ENCODE assay signal across 14 mouse cellular contexts in genomic region chr10:116872016-116872410, GRCm38 (mm10). TPM values are rescaled to one million over a fixed set of nuclear protein-coding genes. Genes with fewer than 3 reads are reported as not detected.
DNase-seq lines count a peak whose midpoint lies in the region; ATAC-seq and TF ChIP-seq lines count a peak whose summit lies in the region.
"Had no signal": no experiment of that assay in that cellular context is flagged by ENCODE, and none has a peak within 500 bp of the region (broad histone marks: within the 10 kb centered on the region; RNA-seq: fewer than 3 reads in every experiment).

No protein-coding gene starts in this region.

- H3K4me1 ChIP-seq in hindbrain, embryonic 13.5 days (replicated peaks) = 0 out of 2 replicates have a peak, but pooled peaks cover 8% of the 10 kb centered on the region
- no peaks in the 10 kb centered on the region for H3K4me1 ChIP-seq in hindbrain, embryonic 10.5 days (replicated peaks)
- H3K4me1 ChIP-seq in neural tube, embryonic 11.5 days (ENCODE audit: control insufficient read depth, insufficient read depth, low read length) = no peaks in the 10 kb centered on the region
- no peaks in the 10 kb centered on the region for H3K4me1 ChIP-seq in stomach, postnatal 0 days (replicated peaks; ENCODE audit: control insufficient read depth, insufficient read depth)
- H3K4me1 ChIP-seq: midbrain, embryonic 12.5 days had no signal

- H3K27ac ChIP-seq in hindbrain, embryonic 13.5 days = no peak overlapping the region
- no peak overlapping the region for H3K27ac ChIP-seq in hindbrain, embryonic 10.5 days
- no peak overlapping the region for H3K27ac ChIP-seq in neural tube, embryonic 11.5 days (ENCODE audit: low read depth, low read length)
- no peak overlapping the region for H3K27ac ChIP-seq in stomach, postnatal 0 days (replicated peaks)
- H3K27ac ChIP-seq: midbrain, embryonic 12.5 days had no signal

- H3K9ac ChIP-seq in hindbrain, embryonic 13.5 days = no peak overlapping the region
- no peak overlapping the region for H3K9ac ChIP-seq in neural tube, embryonic 11.5 days (ENCODE audit: low read length)
- no peak overlapping the region for H3K9ac ChIP-seq in stomach, postnatal 0 days (ENCODE audit: low read length)
- H3K9ac ChIP-seq: midbrain, embryonic 12.5 days had no signal

- H3K9me3 ChIP-seq in hindbrain, embryonic 13.5 days = no peaks in the 10 kb centered on the region
- no peaks in the 10 kb centered on the region for H3K9me3 ChIP-seq in hindbrain, embryonic 10.5 days
- no peaks in the 10 kb centered on the region for H3K9me3 ChIP-seq in neural tube, embryonic 11.5 days (ENCODE audit: control insufficient read depth, low read length)
- H3K9me3 ChIP-seq in stomach, postnatal 0 days (ENCODE audit: control insufficient read depth, low read length) = no peaks in the 10 kb centered on the region
- H3K9me3 ChIP-seq: midbrain, embryonic 12.5 days had no signal

- no peaks in the 10 kb centered on the region for H3K36me3 ChIP-seq in hindbrain, embryonic 13.5 days
- H3K36me3 ChIP-seq in hindbrain, embryonic 10.5 days = no peaks in the 10 kb centered on the region
- no peaks in the 10 kb centered on the region for H3K36me3 ChIP-seq in neural tube, embryonic 11.5 days (ENCODE audit: control insufficient read depth, insufficient read depth, low read length)
- H3K36me3 ChIP-seq in stomach, postnatal 0 days (ENCODE audit: control insufficient read depth, insufficient read depth, low read length) = no peaks in the 10 kb centered on the region
- H3K36me3 ChIP-seq: midbrain, embryonic 12.5 days had no signal

- 62% methylated on average over 14 of the region's 14 CpGs for WGBS in hindbrain, embryonic 13.5 days
- WGBS in hindbrain, embryonic 10.5 days = 76% methylated on average over 14 of the region's 14 CpGs
- 62% methylated on average over 14 of the region's 14 CpGs for WGBS in neural tube, embryonic 11.5 days
- WGBS in stomach, postnatal 0 days = 41% methylated on average over 14 of the region's 14 CpGs

- TF ChIP-seq EP300 in stomach, postnatal 0 days (optimal IDR thresholded peaks at IDR 0.05) = no peak

- no peak overlapping the region for H3K4me3 ChIP-seq in hindbrain, embryonic 13.5 days
- H3K4me3 ChIP-seq in hindbrain, embryonic 10.5 days = no peak overlapping the region
- no peak overlapping the region for H3K4me3 ChIP-seq in neural tube, embryonic 11.5 days (ENCODE audit: low read depth, low read length)
- no peak overlapping the region for H3K4me3 ChIP-seq in stomach, postnatal 0 days (ENCODE audit: low read depth, low read length)
- H3K4me3 ChIP-seq: erythroblast, embryonic 14.5 days; midbrain, embryonic 12.5 days had no signal

- TF ChIP-seq CTCF in stomach, postnatal 0 days (IDR thresholded peaks at IDR 0.05; ENCODE audit: low read depth) = no peak

- no peaks in the 10 kb centered on the region for H3K27me3 ChIP-seq in hindbrain, embryonic 13.5 days
- no peaks in the 10 kb centered on the region for H3K27me3 ChIP-seq in hindbrain, embryonic 10.5 days (ENCODE audit: insufficient read depth, poor library complexity, severe bottlenecking)
- H3K27me3 ChIP-seq in neural tube, embryonic 11.5 days (ENCODE audit: control insufficient read depth, insufficient read depth, low read length) = no peaks in the 10 kb centered on the region
- H3K27me3 ChIP-seq in stomach, postnatal 0 days (ENCODE audit: control insufficient read depth, insufficient read depth, low read length) = no peaks in the 10 kb centered on the region
- H3K27me3 ChIP-seq: midbrain, embryonic 12.5 days had no signal

- no peak for DNase-seq in hindbrain, embryonic 10.5 days (ENCODE audit: low spot score)
- DNase-seq in neural tube, embryonic 11.5 days (ENCODE audit: low spot score) = peak; percentile 13
- DNase-seq in neural tube, embryonic 10.5 days (ENCODE audit: extremely low spot score, low spot score) = no peak
- peak; percentile 40 to 44 for DNase-seq in cerebellum, postnatal 36 days
- no peak for DNase-seq in stomach, postnatal 0 days (ENCODE audit: low spot score)
- no peak for DNase-seq in adrenal gland, postnatal 25 days
- DNase-seq in lung, adult 18-20 months = no peak
- DNase-seq: lung, postnatal 14 days had no signal

- ATAC-seq in hindbrain, embryonic 13.5 days (ENCODE audit: low FRiP score) = peak; percentile 7; the same call in 1 of the 2 replicates
- ATAC-seq in neural tube, embryonic 11.5 days (ENCODE audit: insufficient read depth, low FRiP score, low TSS enrichment) = no peak
- no peak for ATAC-seq in stomach, postnatal 0 days (ENCODE audit: low FRiP score, low TSS enrichment)
- ATAC-seq: CD4-positive, CD25-positive, alpha-beta regulatory T cell, adult 4 months had no signal

- H3K4me2 ChIP-seq in hindbrain, embryonic 13.5 days = peak overlapping the region; percentile 2; the same call in 1 of the 2 replicates
- no peak overlapping the region for H3K4me2 ChIP-seq in neural tube, embryonic 11.5 days (ENCODE audit: low read depth)
- 0 out of 2 replicates have a peak overlapping the region, but pooled peaks have one; percentile 11 for H3K4me2 ChIP-seq in stomach, postnatal 0 days (replicated peaks; ENCODE audit: low read depth)
- H3K4me2 ChIP-seq: heart, embryonic 11.5 days; liver, embryonic 11.5 days; midbrain, embryonic 12.5 days had no signal

RNA-seq across cellular contexts. Expression of gene Myrfl, which starts 24.7 kb away (rescaled TPM):
- polyA plus RNA-seq in hindbrain, embryonic 13.5 days (2015; fragmentation: Nextera tagmentation; extraction: Ambion mirVana) = 0.05 and 0.19 TPM in 2 replicates
- polyA plus RNA-seq in hindbrain, embryonic 10.5 days (2016; fragmentation: Nextera tagmentation; extraction: Ambion mirVana) = 0.11 and 0.18 TPM in 2 replicates
- 0.46 and 0.49 TPM in 2 replicates for polyA plus RNA-seq in neural tube, embryonic 11.5 days (2014; fragmentation: Nextera tagmentation; extraction: Ambion mirVana)
- polyA plus RNA-seq in stomach, postnatal 0 days (2015; fragmentation: Nextera tagmentation; extraction: Ambion mirVana) = 0.02 TPM in 1 of 2 replicates, not detected in the other
- total RNA-seq in adrenal gland, postnatal 25 days (2021) = 0.09 and 0.29 TPM in 2 replicates
- polyA plus RNA-seq: erythroblast, embryonic 14.5 days had no signal

Comparison
In these comparisons a context has a peak if more than half of its experiments do, and no peak if none do; other contexts are left out.
1. DNase-seq: peak in neural tube, embryonic 11.5 days (single experiment) and cerebellum, postnatal 36 days (2 of 2); none in hindbrain, embryonic 10.5 days (single experiment), neural tube, embryonic 10.5 days (single experiment), stomach, postnatal 0 days (single experiment), adrenal gland, postnatal 25 days (single experiment) and lung, adult 18-20 months (0 of 2).